Mouse (Mus musculus): Measurements from ENCODE around the gene Bag3. TPM values are rescaled to one million over a fixed set of nuclear protein-coding genes. Genes with fewer than 3 reads are reported as not detected.

Bag3 gene
- total RNA-seq, 2 experiments from 2014 or later = 12.7 to 14.2 TPM

- peak; percentile 54 for ATAC-seq (replicated peaks; ENCODE audit: low FRiP score, low TSS enrichment, poor library complexity, severe bottlenecking)
Measured at GRCm38 (mm10) chr7:128534984-128535491, 11.6 kb downstream of the Bag3 start.

- ATAC-seq (replicated peaks; ENCODE audit: low FRiP score, low TSS enrichment, poor library complexity, severe bottlenecking) = peak; percentile 41; the same call in 1 of the 2 replicates
Measured at GRCm38 (mm10) chr7:128536074-128536473, 12.7 kb downstream of the Bag3 start.

- no peak for ATAC-seq (replicated peaks; ENCODE audit: low FRiP score, low TSS enrichment, poor library complexity, severe bottlenecking)
Measured at GRCm38 (mm10) chr7:128537676-128538075, 14.3 kb downstream of the Bag3 start.

- no peak for ATAC-seq (replicated peaks; ENCODE audit: low FRiP score, low TSS enrichment, poor library complexity, severe bottlenecking)
Measured at GRCm38 (mm10) chr7:128538196-128538595, 14.8 kb downstream of the Bag3 start.

- no peak for ATAC-seq (replicated peaks; ENCODE audit: low FRiP score, low TSS enrichment, poor library complexity, severe bottlenecking)
Measured at GRCm38 (mm10) chr7:128538769-128539168, 15.4 kb downstream of the Bag3 start.

GRCm38 (mm10) chr7:128540111-128540510, 16.7 kb downstream of the Bag3 start:
- no peak for ATAC-seq (replicated peaks; ENCODE audit: low FRiP score, low TSS enrichment, poor library complexity, severe bottlenecking)

GRCm38 (mm10) chr7:128540734-128541133, 17.3 kb downstream of the Bag3 start:
- ATAC-seq (replicated peaks; ENCODE audit: low FRiP score, low TSS enrichment, poor library complexity, severe bottlenecking) = no peak

- ATAC-seq (replicated peaks; ENCODE audit: low FRiP score, low TSS enrichment, poor library complexity, severe bottlenecking) = no peak
Measured at GRCm38 (mm10) chr7:128541186-128541585, 17.8 kb downstream of the Bag3 start.

GRCm38 (mm10) chr7:128541771-128542170, 18.4 kb downstream of the Bag3 start:
- no peak for ATAC-seq (replicated peaks; ENCODE audit: low FRiP score, low TSS enrichment, poor library complexity, severe bottlenecking)

- ATAC-seq (replicated peaks; ENCODE audit: low FRiP score, low TSS enrichment, poor library complexity, severe bottlenecking) = 0 out of 2 replicates have a peak, but pooled peaks have one; percentile 19
Measured at GRCm38 (mm10) chr7:128542488-128542887, 19.1 kb downstream of the Bag3 start.

GRCm38 (mm10) chr7:128543148-128543855, 19.9 kb downstream of the Bag3 start:
- ATAC-seq (replicated peaks; ENCODE audit: low FRiP score, low TSS enrichment, poor library complexity, severe bottlenecking) = no peak

- no peak for ATAC-seq (replicated peaks; ENCODE audit: low FRiP score, low TSS enrichment, poor library complexity, severe bottlenecking)
Measured at GRCm38 (mm10) chr7:128543961-128544360, 20.5 kb downstream of the Bag3 start.

GRCm38 (mm10) chr7:128544566-128545262, 21.3 kb downstream of the Bag3 start:
- no peak for ATAC-seq (replicated peaks; ENCODE audit: low FRiP score, low TSS enrichment, poor library complexity, severe bottlenecking)

GRCm38 (mm10) chr7:128546031-128546430, 22.6 kb downstream of the Bag3 start:
- ATAC-seq (replicated peaks; ENCODE audit: low FRiP score, low TSS enrichment, poor library complexity, severe bottlenecking) = no peak

GRCm38 (mm10) chr7:128549137-128549536, 25.7 kb downstream of the Bag3 start:
- no peak for ATAC-seq (replicated peaks; ENCODE audit: low FRiP score, low TSS enrichment, poor library complexity, severe bottlenecking)

GRCm38 (mm10) chr7:128550328-128551086, 27.1 kb downstream of the Bag3 start:
- ATAC-seq (replicated peaks; ENCODE audit: low FRiP score, low TSS enrichment, poor library complexity, severe bottlenecking) = no peak

- ATAC-seq (replicated peaks; ENCODE audit: low FRiP score, low TSS enrichment, poor library complexity, severe bottlenecking) = no peak
Measured at GRCm38 (mm10) chr7:128551087-128551457, 27.7 kb downstream of the Bag3 start.

- ATAC-seq (replicated peaks; ENCODE audit: low FRiP score, low TSS enrichment, poor library complexity, severe bottlenecking) = no peak
Measured at GRCm38 (mm10) chr7:128553105-128553705, 29.8 kb downstream of the Bag3 start.

GRCm38 (mm10) chr7:128554502-128554901, 31.1 kb downstream of the Bag3 start:
- ATAC-seq (replicated peaks; ENCODE audit: low FRiP score, low TSS enrichment, poor library complexity, severe bottlenecking) = peak; percentile 25; the same call in 1 of the 2 replicates

Measured in megakaryocyte-erythroid progenitor cell, adult 5-6 weeks (primary cell).